ENCODE assay signal across 8 mouse cellular contexts in genomic region chrX:136115419-136115961, GRCm38 (mm10).
A peak's percentile ranks its signal among the peaks of the same experiment; 100 is the strongest.
DNase-seq lines count a peak whose midpoint lies in the region.

No protein-coding gene starts in this region.

- DNase-seq in urinary bladder, postnatal 14 days (ENCODE audit: low spot score): peak; percentile 3
- no peak for DNase-seq in urinary bladder, adult 18-20 months (ENCODE audit: low spot score in 2 of 2)
- peak; percentile 60 to 70 for DNase-seq in cerebellum, postnatal 36 days
- DNase-seq in frontal cortex, postnatal 25 days (ENCODE audit: low spot score in 2 of 2): peak; percentile 41 to 44
- peak; percentile 67 to 77 for DNase-seq in left cerebral cortex, adult 9 months (ENCODE audit: low spot score in 2 of 2)
- DNase-seq in neural tube, embryonic 10.5 days (ENCODE audit: extremely low spot score, low spot score): peak; percentile 67
- DNase-seq in spleen, adult 18-20 months: no peak
- no peak for DNase-seq in urinary bladder, postnatal 36 days (ENCODE audit: low spot score in 2 of 2)

Comparison
In these comparisons a context has a peak if more than half of its experiments do, and no peak if none do; other contexts are left out.
1. DNase-seq: peak in urinary bladder, postnatal 14 days (single experiment), cerebellum, postnatal 36 days (2 of 2), frontal cortex, postnatal 25 days (2 of 2), left cerebral cortex, adult 9 months (2 of 2) and neural tube, embryonic 10.5 days (single experiment); none in urinary bladder, adult 18-20 months (0 of 2), spleen, adult 18-20 months (0 of 2) and urinary bladder, postnatal 36 days (0 of 2).